Mouse (Mus musculus) neutrophil, adult 83 days (primary cell): ENCODE results near the gene Rgr. TPM values are rescaled to one million over a fixed set of nuclear protein-coding genes. Genes with fewer than 3 reads are reported as not detected.

Experiments used
- total RNA-seq, 2 experiments: library from RNA; stranded (reverse); gene quantifications; one replicate each; pipeline ENCODE4 v1.2.4; 2023

Rgr gene
- not detected for total RNA-seq

DNA sequence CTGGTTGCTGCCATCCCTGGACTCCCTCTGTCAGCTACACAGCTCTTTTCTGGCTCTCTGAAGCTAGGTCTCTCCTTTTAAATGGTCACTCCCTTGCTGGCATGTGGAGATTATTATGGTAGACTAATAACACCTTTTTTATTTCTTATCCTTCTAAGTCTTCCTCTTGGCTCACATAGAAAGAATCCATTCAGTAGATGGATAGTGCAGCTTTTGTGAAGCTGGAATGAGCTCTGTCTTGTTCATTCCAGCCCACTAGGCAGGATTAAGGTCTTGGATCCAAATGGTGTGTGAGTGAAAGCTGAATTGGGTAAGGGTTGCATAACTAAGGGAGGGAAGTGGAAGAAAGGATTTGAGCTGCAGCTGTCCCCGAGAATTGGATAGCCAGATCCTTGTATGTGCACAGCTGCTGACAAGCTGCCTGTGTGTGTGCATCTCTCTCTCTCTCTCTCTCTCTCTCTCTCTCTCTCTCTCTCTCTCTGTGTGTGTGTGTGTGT is at the start of gene Rgr:
Gene Rgr, minus strand, starts transcription at position 51 of the 497 bp plus-strand sequence.

DNA sequence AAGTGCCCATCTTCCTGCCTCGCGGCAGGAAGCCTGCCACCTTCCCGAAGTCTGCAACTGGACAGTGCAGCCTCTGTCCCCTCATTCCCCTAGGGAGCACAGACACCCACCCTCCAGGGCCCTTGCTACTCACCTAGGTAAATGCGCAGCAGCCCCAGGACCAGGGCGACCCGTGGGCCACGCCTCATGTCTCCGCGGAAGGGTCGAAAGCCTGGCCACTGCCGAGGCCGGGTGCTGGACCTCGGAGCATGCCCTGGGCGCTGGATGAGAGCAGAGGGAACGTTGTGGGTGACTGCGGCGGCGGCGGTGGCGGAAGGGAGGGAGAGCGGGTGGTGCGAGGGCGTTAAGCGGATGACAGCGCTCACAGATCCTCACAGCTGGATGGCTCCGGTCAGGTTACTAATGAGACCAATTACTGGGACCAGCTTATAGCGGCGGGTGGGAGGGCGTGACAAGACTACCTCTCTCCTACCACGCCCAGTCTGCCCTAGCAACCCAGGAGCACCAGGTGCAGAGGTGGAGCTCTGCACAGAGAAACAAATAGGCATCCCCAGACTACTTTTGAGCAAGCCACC is 49.3 kb upstream of the Rgr start, which contains the start of gene Cdhr1:
Gene Cdhr1, minus strand, starts transcription at position 392 of the 575 bp plus-strand sequence.

DNA sequence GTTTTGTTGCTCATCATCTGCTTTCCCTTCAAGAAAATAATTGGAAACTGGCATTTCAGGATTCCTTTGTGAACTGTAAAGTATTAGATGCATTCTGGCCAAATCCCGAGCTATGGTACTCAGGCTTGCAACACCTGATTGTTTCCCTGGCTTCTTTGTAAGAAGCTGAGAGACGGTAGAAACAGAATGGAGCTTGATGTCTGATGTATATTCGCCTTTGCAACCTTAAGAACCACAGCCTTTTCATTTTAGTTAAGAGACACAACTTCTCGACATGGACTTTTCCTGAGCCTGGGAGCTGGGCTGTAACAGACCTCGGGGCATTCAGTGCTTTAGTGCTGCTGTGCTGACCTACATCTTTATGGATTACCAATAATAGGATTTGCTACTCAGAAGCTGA is 18.9 kb upstream of the Rgr start, which contains the start of gene Lrit2:
Gene Lrit2, plus strand, starts transcription at position 301 of the 400 bp plus-strand sequence.

Other genes starting within 250 kb of the Rgr start
- 10 to 100 TPM in 1 of 2 experiments, 1 to 10 TPM in 1; 8.9 to 11.4 TPM for gene Ccser2, start 80.2 kb downstream of the Rgr start, total RNA-seq
- not detected for gene Lrit1, start 5.9 kb upstream of the Rgr start, total RNA-seq
- not detected for gene Lrit2, start 19.0 kb upstream of the Rgr start, total RNA-seq
- not detected for gene Cdhr1, start 49.4 kb upstream of the Rgr start, total RNA-seq
- not detected for gene 2610528A11Rik, start 65.1 kb upstream of the Rgr start, total RNA-seq
- 10 to 100 TPM; 88.6 to 90.3 TPM for gene Ghitm, start 86.3 kb upstream of the Rgr start, total RNA-seq